In genomic region chr2:155376191-155376590, GRCm38 (mm10) we compare ENCODE assay signal across 15 mouse cellular contexts.
"Had no signal": no experiment of that assay in that cellular context is flagged by ENCODE, and none has a peak within 500 bp of the region (broad histone marks: within the 10 kb centered on the region; RNA-seq: fewer than 3 reads in every experiment).

No protein-coding gene starts in this region.

- H3K4me3 ChIP-seq: neural tube, embryonic 13.5 days; neural tube, embryonic 15.5 days; stomach, embryonic 15.5 days had no signal

- DNase-seq: retina, postnatal 1 day; right cerebral cortex, adult 18-20 months; right cerebral cortex, postnatal 14 days; right cerebral cortex, postnatal 25 days; right cerebral cortex, postnatal 4 days; spleen, adult 18-20 months; thymus, adult 18-20 months; thymus, adult 2 months; thymus, postnatal 14 days; thymus, postnatal 25 days; thymus, postnatal 36 days; thymus, postnatal 4 days had no signal
